Mouse (Mus musculus): ENCODE data around the gene Gm49510.

The Gm49510 gene

GRCm38 (mm10) chr15:78914823-78915659 is 15.6 kb downstream of the Gm49510 start:
- DNase-seq (ENCODE audit: extremely low read depth, insufficient read length, low spot score): no peak

- DNase-seq (ENCODE audit: extremely low read depth, insufficient read length, low spot score): peak; percentile 54
Measured at GRCm38 (mm10) chr15:78915660-78916017, 16.2 kb downstream of the Gm49510 start.

GRCm38 (mm10) chr15:78916052-78916826 is 16.8 kb downstream of the Gm49510 start:
- DNase-seq (ENCODE audit: extremely low read depth, insufficient read length, low spot score): peak; percentile 57

- no peak for DNase-seq (ENCODE audit: extremely low read depth, insufficient read length, low spot score)
Measured at GRCm38 (mm10) chr15:78918126-78918525, 18.7 kb downstream of the Gm49510 start.

GRCm38 (mm10) chr15:78919914-78920313 is 20.4 kb downstream of the Gm49510 start:
- DNase-seq (ENCODE audit: extremely low read depth, insufficient read length, low spot score): no peak

- DNase-seq (ENCODE audit: extremely low read depth, insufficient read length, low spot score): no peak
Measured at GRCm38 (mm10) chr15:78922700-78923099, 23.2 kb downstream of the Gm49510 start.

- no peak for DNase-seq (ENCODE audit: extremely low read depth, insufficient read length, low spot score)
Measured at GRCm38 (mm10) chr15:78923585-78923984, 24.1 kb downstream of the Gm49510 start.

- DNase-seq (ENCODE audit: extremely low read depth, insufficient read length, low spot score): peak; percentile 56
Measured at GRCm38 (mm10) chr15:78925129-78925528, 25.7 kb downstream of the Gm49510 start.

- peak; percentile 95 for DNase-seq (ENCODE audit: extremely low read depth, insufficient read length, low spot score)
Measured at GRCm38 (mm10) chr15:78926021-78926919, 26.8 kb downstream of the Gm49510 start, which contains the start of gene Lgals1. TSS of gene Lgals1 (plus strand) at chr15:78926725.

GRCm38 (mm10) chr15:78927021-78927787 is 27.7 kb downstream of the Gm49510 start:
- peak; percentile 63 for DNase-seq (ENCODE audit: extremely low read depth, insufficient read length, low spot score)

- DNase-seq (ENCODE audit: extremely low read depth, insufficient read length, low spot score): peak; percentile 98
Measured at GRCm38 (mm10) chr15:78927788-78928457, 28.5 kb downstream of the Gm49510 start.

GRCm38 (mm10) chr15:78928539-78928938 is 29.1 kb downstream of the Gm49510 start:
- peak; percentile 36 for DNase-seq (ENCODE audit: extremely low read depth, insufficient read length, low spot score)

- peak; percentile 57 for DNase-seq (ENCODE audit: extremely low read depth, insufficient read length, low spot score)
Measured at GRCm38 (mm10) chr15:78930192-78930706, 30.8 kb downstream of the Gm49510 start.

GRCm38 (mm10) chr15:78930801-78931426 is 31.4 kb downstream of the Gm49510 start:
- DNase-seq (ENCODE audit: extremely low read depth, insufficient read length, low spot score): peak; percentile 68

GRCm38 (mm10) chr15:78931577-78931976 is 32.1 kb downstream of the Gm49510 start:
- DNase-seq (ENCODE audit: extremely low read depth, insufficient read length, low spot score): peak; percentile 73

GRCm38 (mm10) chr15:78934784-78935320 is 35.4 kb downstream of the Gm49510 start, which contains the start of gene Nol12:
TSS of gene Nol12 (plus strand) at chr15:78934933.
- DNase-seq (ENCODE audit: extremely low read depth, insufficient read length, low spot score): peak; percentile 90

GRCm38 (mm10) chr15:78936403-78936802 is 36.9 kb downstream of the Gm49510 start:
- no peak for DNase-seq (ENCODE audit: extremely low read depth, insufficient read length, low spot score)

- DNase-seq (ENCODE audit: extremely low read depth, insufficient read length, low spot score): no peak
Measured at GRCm38 (mm10) chr15:78937311-78937710, 37.8 kb downstream of the Gm49510 start.
